Mouse (Mus musculus) CH12.LX (cell line): ENCODE measurements around the gene Ankrd36. TPM values are rescaled to one million over a fixed set of nuclear protein-coding genes. Genes with fewer than 3 reads are reported as not detected.

Experiments
- DNase-seq: peaks from one replicate; pipeline ENCODE4 v3.0.0-alpha.2; 2013; ENCODE audit errors: extremely low read depth
- H3K27ac ChIP-seq: 2 replicates; pipeline ENCODE4 v1.5.1; 2012; ENCODE audit warnings: low read depth, mild to moderate bottlenecking, control low read depth, moderate library complexity; ENCODE audit not compliant: insufficient read depth
- H3K27me3 ChIP-seq: replicated peaks from 2 replicates; pipeline ENCODE3; 2012; ENCODE audit warnings: inconsistent platforms
- H3K36me3 ChIP-seq, 2 experiments: replicated peaks in 1 of 2; 2 replicates each; pipeline versions ENCODE3 to v1.6.1; 2012; ENCODE audit warnings: inconsistent platforms in 1 of 2, low read length in 1 of 2, mild to moderate bottlenecking in 1 of 2, mixed read lengths in 1 of 2, moderate library complexity in 1 of 2; ENCODE audit not compliant: control insufficient read depth in 1 of 2, insufficient read depth in 1 of 2
- H3K4me1 ChIP-seq, 2 experiments: 2 replicates each; pipeline ENCODE4 v1.6.1; 2012; ENCODE audit warnings: inconsistent platforms in 1 of 2, moderate library complexity in 1 of 2; ENCODE audit not compliant: insufficient read depth in 2 of 2, control insufficient read depth in 1 of 2
- H3K4me2 ChIP-seq: 2 replicates; pipeline ENCODE4 v1.6.1; 2012; ENCODE audit warnings: low read depth, mild to moderate bottlenecking, control low read depth; ENCODE audit not compliant: poor library complexity, insufficient read depth, severe bottlenecking
- H3K4me3 ChIP-seq, 3 experiments: fragments of 150-350 bp in 1 of 3; sonication (generic) in 1 of 3; replicated peaks in 1 of 3; 2 replicates each; pipeline versions ENCODE3 to v1.5.1; 2011 to 2012; ENCODE audit warnings: low read depth in 2 of 3, low read length in 2 of 3, mild to moderate bottlenecking in 2 of 3, moderate library complexity in 2 of 3, control low read depth in 1 of 3, improper control_type of control experiment in 1 of 3, inconsistent platforms in 1 of 3, mixed read lengths in 1 of 3; ENCODE audit not compliant: poor library complexity in 1 of 3
- H3K79me2 ChIP-seq: replicated peaks from 2 replicates; pipeline ENCODE4 v1.6.1; 2012; ENCODE audit warnings: mild to moderate bottlenecking, moderate library complexity; ENCODE audit not compliant: control insufficient read depth, poor library complexity, insufficient read depth, severe bottlenecking; ENCODE audit errors: extremely low read depth
- H3K9ac ChIP-seq: 2 replicates; pipeline ENCODE4 v1.6.1; 2012; ENCODE audit warnings: low read depth, mild to moderate bottlenecking, control low read depth, moderate library complexity; ENCODE audit not compliant: insufficient read depth
- H3K9me3 ChIP-seq: replicated peaks from 2 replicates; pipeline ENCODE3; 2012; ENCODE audit warnings: low read length, inconsistent platforms, mixed read lengths
- CHD2 ChIP-seq: IDR thresholded peaks from 2 replicates; pipeline ENCODE4 v1.6.1; 2011; ENCODE audit warnings: low read length, improper control_type of control experiment
- E2F4 ChIP-seq: IDR thresholded peaks from 2 replicates; pipeline ENCODE4 v1.6.1; 2011; ENCODE audit warnings: low read depth, low read length, improper control_type of control experiment; ENCODE audit not compliant: insufficient replicate concordance
- IRF4 ChIP-seq: IDR thresholded peaks from 2 replicates; pipeline ENCODE4 v1.6.1; 2014; ENCODE audit warnings: low read depth, mild to moderate bottlenecking, inconsistent platforms, low read length, improper control_type of control experiment
- MAFK ChIP-seq: IDR thresholded peaks from 2 replicates; pipeline ENCODE4 v1.6.1; 2011; ENCODE audit warnings: low read length, improper control_type of control experiment; ENCODE audit not compliant: insufficient replicate concordance
- PAX5 ChIP-seq: IDR thresholded peaks from 2 replicates; pipeline ENCODE4 v1.6.1; 2012; ENCODE audit warnings: low read length, inconsistent platforms, mixed read lengths
- POLR2AphosphoS2 ChIP-seq: IDR thresholded peaks from 2 replicates; pipeline ENCODE4 v1.6.1; 2011; ENCODE audit warnings: low read depth, low read length, improper control_type of control experiment
- RAD21 ChIP-seq: IDR thresholded peaks from 2 replicates; pipeline ENCODE4 v1.6.1; 2011; ENCODE audit warnings: low read depth, mild to moderate bottlenecking, low read length, improper control_type of control experiment, moderate library complexity
- RCOR1 ChIP-seq: conservative IDR thresholded peaks from 2 replicates; pipeline ENCODE4 v1.6.1; 2012; ENCODE audit warnings: low read depth, mild to moderate bottlenecking, inconsistent platforms, low read length, improper control_type of control experiment
- SIN3A ChIP-seq: IDR thresholded peaks from 2 replicates; pipeline ENCODE4 v1.6.1; 2012; ENCODE audit warnings: low read length, improper control_type of control experiment, inconsistent platforms
- SMC3 ChIP-seq: IDR thresholded peaks from 2 replicates; pipeline ENCODE4 v1.6.1; 2011; ENCODE audit warnings: low read depth, low read length, improper control_type of control experiment
- ZKSCAN1 ChIP-seq: IDR thresholded peaks from 2 replicates; pipeline ENCODE4 v1.6.1; 2012; ENCODE audit warnings: low read depth, inconsistent platforms, low read length, improper control_type of control experiment, borderline replicate concordance
- ZNF384 ChIP-seq: IDR thresholded peaks from 2 replicates; pipeline ENCODE4 v1.6.1; 2012; ENCODE audit warnings: low read depth, low read length, improper control_type of control experiment, inconsistent platforms
- dilution Hi-C: fragments of 300-500 bp; cut with MboI; formaldehyde crosslinking; loops from 2 replicates; pipeline ENCODE4 v1.14.3; 2020; ENCODE audit warnings: low sequenced_read_pairs; ENCODE audit not compliant: extremely low pct_unique_long_range_greater_than_20kb, extremely low pct_ligation_motif_present
- in situ Hi-C: fragments of 300-500 bp; cut with MboI; formaldehyde crosslinking; loops from 3 replicates; pipeline ENCODE4 v1.14.3; 2019; ENCODE audit warnings: low sequenced_read_pairs, low pct_ligation_motif_present, low pct_unique_long_range_greater_than_20kb, mixed read lengths
- polyA plus RNA-seq: library from polyadenylated mRNA; unstranded; fragments of >175 nt; gene quantifications from 2 replicates; pipeline ENCODE4 v1.2.1, GENCODE M21; 2012; ENCODE audit warnings: low read depth; ENCODE audit not compliant: insufficient read length
- total RNA-seq, 2 experiments: library from RNA; depleted of rRNA; stranded (reverse); fragments of 300-350 nt in 1 of 2; fragments of >200 nt in 1 of 2; gene quantifications; 2 replicates each; pipeline ENCODE4 v1.2.3; 2012 to 2014

Ankrd36 gene
- total and polyA plus RNA-seq, 3 experiments, result not detected

GRCm38 (mm10) chr11:5595381-5595791 lies 25.9 kb downstream of the Ankrd36 start:
- no peak overlapping the region for H3K27ac ChIP-seq
- DNase-seq, result no peak
- in situ Hi-C loops, result no loop called here

GRCm38 (mm10) chr11:5595792-5596191 lies 26.3 kb downstream of the Ankrd36 start:
- TF ChIP-seq RAD21 (no peak), E2F4 (no peak), PAX5 (no peak), SIN3A (no peak), POLR2AphosphoS2 (no peak)
- dilution Hi-C loops, result no loop called here
- H3K27ac ChIP-seq, result no peak overlapping the region

More at GRCm38 (mm10) chr11:5595381-5595791, 25.9 kb downstream of the Ankrd36 start:
- dilution Hi-C loops, result no loop called here
- Histone ChIP-seq H3K36me3 (no peaks in the 10 kb centered on the region), H3K27me3 (no peaks in the 10 kb centered on the region), H3K79me2 (no peaks in the 10 kb centered on the region), H3K9me3 (no peaks in the 10 kb centered on the region), H3K4me3 (no peak overlapping the region), H3K9ac (no peak overlapping the region), H3K4me1 (no peaks in the 10 kb centered on the region), H3K4me2 (no peak overlapping the region)
- TF ChIP-seq ZKSCAN1, result no peak
- TF ChIP-seq ZNF384, result 0 out of 2 replicates have a peak, but pooled peaks have one; percentile 16
- no peak for TF ChIP-seq CHD2
- no peak for TF ChIP-seq RAD21
- no peak for TF ChIP-seq MAFK

GRCm38 (mm10) chr11:5596756-5597155 lies 27.3 kb downstream of the Ankrd36 start:
- no peak overlapping the region for H3K27ac ChIP-seq
- DNase-seq, result no peak

More at GRCm38 (mm10) chr11:5595792-5596191, 26.3 kb downstream of the Ankrd36 start:
- Histone ChIP-seq H3K9ac (no peak overlapping the region), H3K9me3 (no peaks in the 10 kb centered on the region), H3K4me3 (no peak overlapping the region), H3K79me2 (no peaks in the 10 kb centered on the region), H3K36me3 (no peaks in the 10 kb centered on the region), H3K4me1 (no peaks in the 10 kb centered on the region), H3K27me3 (no peaks in the 10 kb centered on the region), H3K4me2 (no peak overlapping the region)
- in situ Hi-C loops, result no loop called here
- DNase-seq, result no peak

More at GRCm38 (mm10) chr11:5596756-5597155, 27.3 kb downstream of the Ankrd36 start:
- no peaks in the 10 kb centered on the region for H3K27me3 ChIP-seq
- no peak overlapping the region for H3K4me2 ChIP-seq
- H3K4me1 ChIP-seq, result no peaks in the 10 kb centered on the region
- no peaks in the 10 kb centered on the region for H3K36me3 ChIP-seq
- H3K79me2 ChIP-seq, result no peaks in the 10 kb centered on the region
- H3K9ac ChIP-seq, result no peak overlapping the region
- dilution Hi-C loops (no loop called here), in situ Hi-C loops (no loop called here)
- no peak overlapping the region for H3K4me3 ChIP-seq
- TF ChIP-seq RCOR1 (no peak), SMC3 (no peak), IRF4 (no peak)
- H3K9me3 ChIP-seq, result no peaks in the 10 kb centered on the region
